Mouse (Mus musculus): ENCODE measurements around the gene Ints7.

The Ints7 gene

DNA sequence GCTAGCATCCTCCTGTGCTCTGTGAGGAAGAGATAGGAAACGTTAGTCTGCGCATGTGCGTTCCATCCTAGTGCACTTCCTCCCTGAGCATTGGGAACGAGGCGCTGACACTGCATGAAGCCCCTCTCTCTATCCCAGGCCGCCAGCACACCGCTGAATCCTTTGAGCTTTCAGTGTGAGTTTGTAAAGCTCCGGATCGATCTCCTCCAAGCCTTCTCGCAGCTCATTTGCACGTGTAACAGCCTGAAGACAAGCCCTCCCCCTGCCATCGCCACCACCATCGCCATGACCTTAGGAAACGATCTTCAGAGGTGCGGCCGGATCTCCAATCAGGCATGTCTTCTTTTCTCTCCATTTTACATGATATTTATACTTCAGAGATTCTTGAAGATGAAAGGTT is 37.4 kb downstream of the Ints7 start:
- no peaks in the 10 kb centered on the region for H3K27me3 ChIP-seq (ENCODE audit: insufficient read depth, low read length)
- peaks cover 99% of the 10 kb centered on the region for H3K36me3 ChIP-seq (ENCODE audit: insufficient read depth, low read length)
- H3K4me3 ChIP-seq (replicated peaks; ENCODE audit: low read length) = no peak overlapping the region
- no peak for TF ChIP-seq CTCF (conservative IDR thresholded peaks at IDR 0.05; ENCODE audit: low read length)
- TF ChIP-seq NANOG (IDR thresholded peaks at IDR 0.05; ENCODE audit: borderline replicate concordance, low read length) = no peak
- no peak for TF ChIP-seq POU5F1 (IDR thresholded peaks at IDR 0.05; ENCODE audit: borderline replicate concordance, low read length)
- H3K4me1 ChIP-seq (replicated peaks; ENCODE audit: low read depth, low read length) = peaks cover 38% of the 10 kb centered on the region
- H3K9me3 ChIP-seq (ENCODE audit: low read length) = peaks cover 7% of the 10 kb centered on the region

DNA sequence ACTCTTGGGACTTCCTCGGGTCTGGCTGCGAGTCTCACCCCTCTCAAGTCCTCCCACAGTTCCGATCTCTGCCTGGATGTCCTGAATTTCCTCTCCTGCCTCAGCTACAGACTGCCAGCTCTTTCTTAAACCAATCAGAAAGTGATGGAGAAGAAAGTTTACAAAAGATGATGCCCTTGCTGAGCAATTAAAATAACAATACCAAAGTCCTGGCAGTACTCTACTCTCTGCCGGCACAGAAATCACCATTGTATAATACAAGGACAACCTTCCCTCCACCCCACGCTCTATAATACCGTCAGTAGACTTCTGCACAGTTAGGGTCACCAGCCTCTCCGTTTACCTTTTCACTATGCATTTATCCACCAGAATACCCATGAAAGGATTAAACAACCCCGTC is 40.8 kb downstream of the Ints7 start:
- peak; percentile 43; the same call in 1 of the 2 replicates for TF ChIP-seq POU5F1 (IDR thresholded peaks at IDR 0.05; ENCODE audit: borderline replicate concordance, low read length)
- TF ChIP-seq CTCF (conservative IDR thresholded peaks at IDR 0.05; ENCODE audit: low read length) = no peak
- TF ChIP-seq NANOG (IDR thresholded peaks at IDR 0.05; ENCODE audit: borderline replicate concordance, low read length) = peak; percentile 87
- peaks cover 14% of the 10 kb centered on the region for H3K9me3 ChIP-seq (ENCODE audit: low read length)
- H3K4me3 ChIP-seq (replicated peaks; ENCODE audit: low read length) = no peak overlapping the region
- no peaks in the 10 kb centered on the region for H3K27me3 ChIP-seq (ENCODE audit: insufficient read depth, low read length)
- peaks cover 27% of the 10 kb centered on the region for H3K4me1 ChIP-seq (replicated peaks; ENCODE audit: low read depth, low read length)
- peaks cover 100% of the 10 kb centered on the region for H3K36me3 ChIP-seq (ENCODE audit: insufficient read depth, low read length)

DNA sequence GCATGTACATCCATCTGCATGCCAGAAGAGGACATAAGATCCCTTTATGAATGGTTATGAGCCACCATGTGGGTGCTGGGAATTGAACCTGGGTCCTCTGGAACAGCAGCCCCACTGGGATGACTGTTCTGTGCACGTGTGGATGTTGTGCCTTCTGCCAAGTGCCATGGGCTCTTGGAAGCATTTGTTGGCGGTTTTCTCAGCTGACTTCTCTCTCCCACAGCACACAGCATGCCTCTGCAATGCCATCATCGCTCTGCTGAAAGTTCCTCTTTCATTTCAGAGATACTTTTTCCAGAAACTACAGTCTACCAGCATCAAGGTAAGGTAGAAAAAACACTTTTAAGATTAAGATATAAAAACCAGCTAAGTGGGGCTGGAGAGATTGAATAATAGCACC is 42.2 kb downstream of the Ints7 start:
- Histone ChIP-seq H3K27me3 (ENCODE audit: insufficient read depth, low read length) (no peaks in the 10 kb centered on the region), H3K9me3 (ENCODE audit: low read length) (peaks cover 14% of the 10 kb centered on the region), H3K4me1 (replicated peaks; ENCODE audit: low read depth, low read length) (peaks cover 26% of the 10 kb centered on the region), H3K4me3 (replicated peaks; ENCODE audit: low read length) (no peak overlapping the region), H3K36me3 (ENCODE audit: insufficient read depth, low read length) (peaks cover 100% of the 10 kb centered on the region)
- TF ChIP-seq POU5F1 (IDR thresholded peaks at IDR 0.05; ENCODE audit: borderline replicate concordance, low read length) (no peak), NANOG (IDR thresholded peaks at IDR 0.05; ENCODE audit: borderline replicate concordance, low read length) (no peak), CTCF (conservative IDR thresholded peaks at IDR 0.05; ENCODE audit: low read length) (no peak)

DNA sequence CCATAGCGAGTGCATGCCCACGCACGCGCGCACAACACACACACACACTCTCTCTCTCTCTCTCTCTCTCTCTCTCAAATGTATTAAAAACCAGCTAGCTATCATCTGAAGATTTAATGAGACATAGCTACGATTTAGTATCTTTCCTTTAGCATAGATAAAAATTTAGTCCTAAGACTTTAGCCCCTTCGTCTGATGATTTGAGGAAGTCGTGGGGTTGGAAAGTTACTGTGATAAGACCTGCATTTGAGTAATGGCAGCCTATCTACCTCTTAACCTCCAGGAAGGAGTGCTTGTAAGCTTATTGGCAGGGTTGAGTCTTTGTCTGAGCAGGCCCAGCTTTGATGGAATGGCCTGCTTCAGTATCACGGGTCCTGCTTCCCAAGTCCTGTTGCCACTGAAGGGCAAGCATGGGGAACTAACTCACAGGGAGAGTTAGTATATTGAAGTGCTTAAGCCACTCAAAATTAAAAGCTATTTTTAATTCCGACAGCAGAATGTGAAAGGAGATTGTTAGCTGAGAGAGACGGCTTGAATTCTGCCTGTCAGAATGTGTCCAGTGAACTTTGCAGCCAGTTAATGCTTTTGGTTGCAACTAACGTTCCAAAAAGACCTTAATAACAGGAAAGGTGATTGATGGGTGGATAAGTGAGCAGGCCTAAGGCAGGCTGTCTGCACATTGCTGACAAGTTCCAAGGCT is 42.8 kb downstream of the Ints7 start:
- Histone ChIP-seq H3K4me1 (replicated peaks; ENCODE audit: low read depth, low read length) (peaks cover 27% of the 10 kb centered on the region), H3K36me3 (ENCODE audit: insufficient read depth, low read length) (peaks cover 97% of the 10 kb centered on the region), H3K27me3 (ENCODE audit: insufficient read depth, low read length) (no peaks in the 10 kb centered on the region), H3K4me3 (replicated peaks; ENCODE audit: low read length) (no peak overlapping the region), H3K9me3 (ENCODE audit: low read length) (peaks cover 14% of the 10 kb centered on the region)
- TF ChIP-seq POU5F1 (IDR thresholded peaks at IDR 0.05; ENCODE audit: borderline replicate concordance, low read length) (no peak), CTCF (conservative IDR thresholded peaks at IDR 0.05; ENCODE audit: low read length) (no peak), NANOG (IDR thresholded peaks at IDR 0.05; ENCODE audit: borderline replicate concordance, low read length) (no peak)

DNA sequence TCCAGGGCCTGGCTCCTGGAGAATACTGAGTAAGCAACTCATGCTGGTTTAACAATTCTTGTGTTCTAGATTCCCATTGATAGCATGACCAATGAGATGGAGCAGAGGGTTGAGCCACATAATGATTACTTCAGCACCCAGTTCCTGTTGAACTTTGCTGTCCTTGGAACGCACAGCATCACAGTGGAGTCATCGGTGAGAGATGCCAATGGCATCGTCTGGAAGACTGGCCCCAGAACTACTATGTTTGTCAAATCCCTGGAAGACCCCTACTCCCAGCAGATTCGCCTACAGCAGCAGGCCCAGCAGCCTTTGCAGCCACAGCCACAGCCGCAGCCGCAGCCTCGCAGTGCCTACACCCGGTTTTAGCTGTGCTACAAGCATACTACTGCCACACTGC is 45.7 kb downstream of the Ints7 start:
- peaks cover 42% of the 10 kb centered on the region for H3K4me1 ChIP-seq (replicated peaks; ENCODE audit: low read depth, low read length)
- TF ChIP-seq CTCF (conservative IDR thresholded peaks at IDR 0.05; ENCODE audit: low read length) = no peak
- TF ChIP-seq POU5F1 (IDR thresholded peaks at IDR 0.05; ENCODE audit: borderline replicate concordance, low read length) = no peak
- TF ChIP-seq NANOG (IDR thresholded peaks at IDR 0.05; ENCODE audit: borderline replicate concordance, low read length) = no peak
- H3K9me3 ChIP-seq (ENCODE audit: low read length) = peaks cover 14% of the 10 kb centered on the region
- no peak overlapping the region for H3K4me3 ChIP-seq (replicated peaks; ENCODE audit: low read length)
- H3K36me3 ChIP-seq (ENCODE audit: insufficient read depth, low read length) = peaks cover 68% of the 10 kb centered on the region
- H3K27me3 ChIP-seq (ENCODE audit: insufficient read depth, low read length) = no peaks in the 10 kb centered on the region

DNA sequence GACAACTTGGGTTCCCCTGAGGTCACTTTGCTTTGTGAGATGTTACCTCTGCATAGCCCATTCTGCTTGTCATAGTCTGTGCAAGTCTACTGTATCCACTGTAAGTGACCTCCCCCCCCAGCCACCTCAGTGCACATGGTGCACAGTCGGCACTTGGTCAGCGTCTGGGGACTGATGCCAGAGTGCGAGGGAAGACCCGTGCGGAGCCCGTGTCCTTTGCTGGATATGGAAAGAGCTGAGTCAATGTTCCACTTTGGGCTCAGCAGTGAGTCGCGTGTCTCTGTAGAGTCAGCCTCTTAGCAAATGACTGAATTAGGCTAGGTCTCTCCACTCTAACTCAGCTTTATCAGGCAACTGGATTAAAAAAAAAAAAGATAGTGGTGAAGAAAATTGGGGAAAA is 47.4 kb downstream of the Ints7 start:
- Histone ChIP-seq H3K4me1 (replicated peaks; ENCODE audit: low read depth, low read length) (peaks cover 36% of the 10 kb centered on the region), H3K4me3 (replicated peaks; ENCODE audit: low read length) (no peak overlapping the region), H3K27me3 (ENCODE audit: insufficient read depth, low read length) (no peaks in the 10 kb centered on the region), H3K36me3 (ENCODE audit: insufficient read depth, low read length) (peaks cover 51% of the 10 kb centered on the region), H3K9me3 (ENCODE audit: low read length) (peaks cover 8% of the 10 kb centered on the region)
- no peak for TF ChIP-seq POU5F1 (IDR thresholded peaks at IDR 0.05; ENCODE audit: borderline replicate concordance, low read length)
- TF ChIP-seq NANOG (IDR thresholded peaks at IDR 0.05; ENCODE audit: borderline replicate concordance, low read length) = no peak
- TF ChIP-seq CTCF (conservative IDR thresholded peaks at IDR 0.05; ENCODE audit: low read length) = no peak

DNA sequence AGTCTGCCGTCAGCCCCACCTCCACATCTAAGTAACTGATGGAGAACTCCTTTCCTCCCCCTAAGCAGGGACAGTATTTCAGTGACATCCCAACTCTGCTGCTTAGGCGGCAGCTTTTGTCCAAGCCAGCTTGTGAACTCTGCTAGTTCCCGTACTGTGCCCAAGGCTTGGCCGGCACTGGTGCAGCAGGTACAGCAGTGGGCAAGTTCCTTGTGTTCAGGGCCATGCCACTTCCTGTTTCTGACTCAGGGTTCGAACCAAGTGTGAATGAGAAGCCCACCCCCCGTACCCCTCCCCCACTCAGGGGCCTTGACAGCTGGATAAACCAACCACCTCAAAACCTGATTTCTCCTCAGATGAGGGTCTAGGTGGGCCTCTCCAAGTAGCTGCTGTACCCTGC is 49.1 kb downstream of the Ints7 start:
- peaks cover 34% of the 10 kb centered on the region for H3K36me3 ChIP-seq (ENCODE audit: insufficient read depth, low read length)
- H3K9me3 ChIP-seq (ENCODE audit: low read length) = no peaks in the 10 kb centered on the region
- no peaks in the 10 kb centered on the region for H3K27me3 ChIP-seq (ENCODE audit: insufficient read depth, low read length)
- no peak overlapping the region for H3K4me3 ChIP-seq (replicated peaks; ENCODE audit: low read length)
- TF ChIP-seq NANOG (IDR thresholded peaks at IDR 0.05; ENCODE audit: borderline replicate concordance, low read length) (no peak), POU5F1 (IDR thresholded peaks at IDR 0.05; ENCODE audit: borderline replicate concordance, low read length) (no peak), CTCF (conservative IDR thresholded peaks at IDR 0.05; ENCODE audit: low read length) (no peak)
- peaks cover 36% of the 10 kb centered on the region for H3K4me1 ChIP-seq (replicated peaks; ENCODE audit: low read depth, low read length)

DNA sequence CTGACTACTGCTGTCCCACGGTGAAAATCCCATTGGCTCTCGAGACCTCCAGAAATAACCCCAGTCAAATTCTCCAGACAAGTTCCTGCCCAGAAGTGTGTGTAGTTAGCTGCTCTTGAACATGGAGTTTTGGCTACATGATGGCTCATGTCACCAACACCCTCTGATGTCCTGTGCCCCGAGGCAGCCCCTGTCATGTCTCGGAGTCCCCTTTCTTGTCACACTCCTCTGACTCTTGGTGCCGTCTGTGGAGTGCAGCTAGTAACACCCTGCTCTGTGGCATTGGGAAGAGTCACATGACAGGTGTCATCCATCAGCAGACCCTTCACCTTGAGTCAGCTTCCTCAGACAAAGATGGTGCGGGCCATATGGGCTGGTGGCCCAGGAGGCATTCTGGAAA is 49.6 kb downstream of the Ints7 start:
- H3K9me3 ChIP-seq (ENCODE audit: low read length) = no peaks in the 10 kb centered on the region
- no peaks in the 10 kb centered on the region for H3K27me3 ChIP-seq (ENCODE audit: insufficient read depth, low read length)
- no peak overlapping the region for H3K4me3 ChIP-seq (replicated peaks; ENCODE audit: low read length)
- peaks cover 36% of the 10 kb centered on the region for H3K4me1 ChIP-seq (replicated peaks; ENCODE audit: low read depth, low read length)
- peaks cover 29% of the 10 kb centered on the region for H3K36me3 ChIP-seq (ENCODE audit: insufficient read depth, low read length)
- no peak for TF ChIP-seq NANOG (IDR thresholded peaks at IDR 0.05; ENCODE audit: borderline replicate concordance, low read length)
- TF ChIP-seq POU5F1 (IDR thresholded peaks at IDR 0.05; ENCODE audit: borderline replicate concordance, low read length) = no peak
- TF ChIP-seq CTCF (conservative IDR thresholded peaks at IDR 0.05; ENCODE audit: low read length) = no peak

DNA sequence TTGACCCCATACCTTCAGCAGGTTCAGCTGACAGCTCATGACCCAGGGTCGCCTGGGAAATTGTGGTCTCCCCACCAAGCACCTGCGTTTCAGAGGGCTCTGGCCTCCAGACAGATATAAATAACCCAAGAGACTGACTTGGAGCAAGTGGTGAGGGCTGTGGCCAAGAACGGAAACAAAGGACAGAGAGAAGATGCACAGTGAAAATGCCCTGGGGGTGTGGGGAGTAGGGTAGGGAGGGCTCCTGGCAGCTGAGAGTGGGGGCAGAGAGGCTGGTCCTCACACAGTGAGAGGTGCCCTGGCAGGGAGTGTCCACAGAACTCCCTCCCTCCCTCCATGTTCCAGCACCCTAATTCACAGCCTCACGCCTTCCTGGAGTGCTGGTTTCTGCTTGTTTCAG is 50.2 kb downstream of the Ints7 start:
- TF ChIP-seq CTCF (conservative IDR thresholded peaks at IDR 0.05; ENCODE audit: low read length) (no peak), NANOG (IDR thresholded peaks at IDR 0.05; ENCODE audit: borderline replicate concordance, low read length) (no peak), POU5F1 (IDR thresholded peaks at IDR 0.05; ENCODE audit: borderline replicate concordance, low read length) (no peak)
- H3K4me1 ChIP-seq (replicated peaks; ENCODE audit: low read depth, low read length) = peaks cover 36% of the 10 kb centered on the region
- no peak overlapping the region for H3K4me3 ChIP-seq (replicated peaks; ENCODE audit: low read length)

More for the DNA sequence above, 50.2 kb downstream of the Ints7 start:
- Histone ChIP-seq H3K27me3 (ENCODE audit: insufficient read depth, low read length) (no peaks in the 10 kb centered on the region), H3K36me3 (ENCODE audit: insufficient read depth, low read length) (peaks cover 23% of the 10 kb centered on the region), H3K9me3 (ENCODE audit: low read length) (no peaks in the 10 kb centered on the region)

Data from E14TG2a.4 (cell line).